Mouse (Mus musculus) Patski (cell line): ENCODE measurements around the gene Ganab. TPM values are rescaled to one million over a fixed set of nuclear protein-coding genes. Genes with fewer than 3 reads are reported as not detected.

ENCODE experiments used
- ATAC-seq: fragments of 100-300 bp; one replicate; pipeline ENCODE4 v1.8.0; 2021
- CTCF ChIA-PET: fragments of 350-600 bp; sonication (Branson Sonifier 250); formaldehyde crosslinking; loops from one replicate; lab custom pipeline; 2022; ENCODE audit warnings: inconsistent platforms; lab: Charles Lee
- POLR2A ChIA-PET: fragments of 350-600 bp; sonication (Branson Sonifier 250); formaldehyde crosslinking; loops from one replicate; lab custom pipeline; 2022; ENCODE audit warnings: antibody characterized with exemption, inconsistent platforms; lab: Charles Lee
- DNase-seq: peaks from one replicate; pipeline ENCODE4 v3.0.0-alpha.2; 2011; ENCODE audit warnings: low read depth, low spot score
- H3K27me3 ChIP-seq: fragments of 371-371 bp; one replicate; pipeline ENCODE4 v1.5.1; 2021
- CTCF ChIP-seq: fragments of 100-300 bp; IDR thresholded peaks from one replicate; pipeline ENCODE4 v1.5.1; 2021
- in situ Hi-C: fragments of 300-500 bp; cut with MboI; formaldehyde crosslinking; loops from 3 replicates; pipeline ENCODE4 v1.11.1; 2018; ENCODE audit warnings: low pct_unique_long_range_greater_than_20kb, mixed read lengths
- polyA plus RNA-seq: library from polyadenylated mRNA; unstranded; gene quantifications from one replicate; pipeline ENCODE4 v1.2.3, GENCODE M21; 2021

Gene Ganab
- polyA plus RNA-seq, 1 experiment from 2014 or later: 308 TPM

- in situ Hi-C loops: no loop called here
- no peak for DNase-seq
- TF ChIP-seq CTCF: no peak
- ChIA-PET CTCF (interaction anchor here (1.2 to 1.3 kb wide), 2 partner anchors 11 kb away, joined by 4 to 5 read pairs; partner anchors contain the start of gene Tut1), POLR2A (interaction anchor here (1.6 to 2.0 kb wide), 2 partner anchors 9 to 11 kb away, joined by 6 to 16 read pairs; no protein-coding TSS in a partner anchor)
- H3K27me3 ChIP-seq: no peaks in the 10 kb centered on the region
- peak; percentile 40 for ATAC-seq
These were observed 44.5 kb downstream of the Ganab start for GRCm38 (mm10) chr19:8942276-8942964.

GRCm38 (mm10) chr19:8943047-8943446 lies 45.2 kb downstream of the Ganab start:
- DNase-seq (no peak), ATAC-seq (no peak)
- no peak for TF ChIP-seq CTCF
- no peaks in the 10 kb centered on the region for H3K27me3 ChIP-seq
- ChIA-PET POLR2A (interaction anchor here (0.6 to 0.8 kb wide), 4 partner anchors 19 to 115 kb away, joined by 4 to 8 read pairs (median 6); no protein-coding TSS in a partner anchor), CTCF (interaction anchor here (1.0 to 1.2 kb wide), 2 partner anchors 8 to 10 kb away, joined by 3 to 5 read pairs; partner anchors contain the start of gene Tut1)
- in situ Hi-C loops: no loop called here

GRCm38 (mm10) chr19:8944062-8944461 lies 46.2 kb downstream of the Ganab start:
- no peaks in the 10 kb centered on the region for H3K27me3 ChIP-seq
- DNase-seq: no peak
- ATAC-seq: no peak
- POLR2A ChIA-PET: interaction anchor here (0.6 to 1.0 kb wide), 4 partner anchors 18 to 1028 kb away, joined by 3 to 5 read pairs (median 4); no protein-coding TSS in a partner anchor
- CTCF ChIA-PET: interaction anchor here (1.0 kb wide), 1 partner anchor 9 kb away, joined by 3 read pairs; no protein-coding TSS in a partner anchor
- in situ Hi-C loops: no loop called here
- TF ChIP-seq CTCF: no peak

GRCm38 (mm10) chr19:8944750-8945149 lies 46.9 kb downstream of the Ganab start:
- TF ChIP-seq CTCF: no peak
- POLR2A ChIA-PET: interaction anchor here (0.6 kb wide), 1 partner anchor 51 kb away, joined by 4 read pairs; no protein-coding TSS in a partner anchor
- H3K27me3 ChIP-seq: no peaks in the 10 kb centered on the region
- DNase-seq (no peak), ATAC-seq (no peak)
- in situ Hi-C loops: no loop called here
- CTCF ChIA-PET: interaction anchor here (0.9 to 1.6 kb wide), 2 partner anchors 33 to 50 kb away, joined by 3 read pairs; no protein-coding TSS in a partner anchor

GRCm38 (mm10) chr19:8945251-8945650 lies 47.4 kb downstream of the Ganab start:
- TF ChIP-seq CTCF: no peak
- in situ Hi-C loops: no loop called here
- no peaks in the 10 kb centered on the region for H3K27me3 ChIP-seq
- DNase-seq (no peak), ATAC-seq (no peak)
- POLR2A ChIA-PET: interaction anchor here (0.6 to 0.7 kb wide), 2 partner anchors 51 to 121 kb away, joined by 3 to 4 read pairs; no protein-coding TSS in a partner anchor
- CTCF ChIA-PET: interaction anchor here (0.9 to 1.6 kb wide), 2 partner anchors 32 to 51 kb away, joined by 3 read pairs; no protein-coding TSS in a partner anchor

- POLR2A ChIA-PET: interaction anchor here (0.6 to 0.7 kb wide), 2 partner anchors 66 to 189 kb away, joined by 3 read pairs; no protein-coding TSS in a partner anchor
- in situ Hi-C loops: no loop called here
- no peak for ATAC-seq
- TF ChIP-seq CTCF: no peak
- CTCF ChIA-PET: no interaction called here
- H3K27me3 ChIP-seq: no peaks in the 10 kb centered on the region
- DNase-seq: no peak
These were observed 49.1 kb downstream of the Ganab start for GRCm38 (mm10) chr19:8946929-8947328.

GRCm38 (mm10) chr19:8950190-8950589 lies 52.3 kb downstream of the Ganab start:
- DNase-seq (no peak), ATAC-seq (no peak)
- no peak for TF ChIP-seq CTCF
- H3K27me3 ChIP-seq: no peaks in the 10 kb centered on the region
- ChIA-PET CTCF (interaction anchor here (1.1 kb wide), 1 partner anchor 11 kb away, joined by 4 read pairs; no protein-coding TSS in a partner anchor), POLR2A (interaction anchor here (1.1 to 1.5 kb wide), 2 partner anchors 8 to 61 kb away, joined by 5 to 6 read pairs; partner anchors contain the start of gene Mta2)
- in situ Hi-C loops: no loop called here

- no peak for TF ChIP-seq CTCF
- in situ Hi-C loops: no loop called here
- no peak for DNase-seq
- ATAC-seq: no peak
- ChIA-PET CTCF (interaction anchor here (1.0 to 1.4 kb wide), 6 partner anchors 9 to 144 kb away, joined by 3 to 4 read pairs (median 3); no protein-coding TSS in a partner anchor), POLR2A (interaction anchor here (0.6 to 1.3 kb wide), 4 partner anchors 11 to 74 kb away, joined by 3 to 4 read pairs (median 4); no protein-coding TSS in a partner anchor)
- no peaks in the 10 kb centered on the region for H3K27me3 ChIP-seq
These were observed 54.4 kb downstream of the Ganab start for GRCm38 (mm10) chr19:8952241-8952640.

- H3K27me3 ChIP-seq: no peaks in the 10 kb centered on the region
- POLR2A ChIA-PET: interaction anchor here (0.6 to 1.3 kb wide), 6 partner anchors 10 to 75 kb away, joined by 3 to 4 read pairs (median 3); partner anchors contain the start of gene B3gat3
- DNase-seq (peak; percentile 94), ATAC-seq (peak; percentile 96)
- CTCF ChIA-PET: interaction anchor here (0.8 to 1.5 kb wide), 9 partner anchors 8 to 145 kb away, joined by 3 to 5 read pairs (median 3); partner anchors contain the start of gene Mta2
- in situ Hi-C loops: no loop called here
- TF ChIP-seq CTCF: no peak
These were observed 55.5 kb downstream of the Ganab start, which contains the start of gene Tut1 for GRCm38 (mm10) chr19:8953135-8954039. Tut1 (plus strand) TSS chr19:8953847.
